Mouse (Mus musculus) liver, embryonic 14.5 days (tissue): Measurements from ENCODE around the gene Atg7.

Experiments used
- CTCF ChIP-seq: IDR thresholded peaks from 2 replicates; pipeline ENCODE4 v1.5.1; 2016; ENCODE audit warnings: antibody characterized with exemption, low read depth, control low read depth
- EP300 ChIP-seq: IDR thresholded peaks from 2 replicates; pipeline ENCODE4 v1.6.1; 2016; ENCODE audit warnings: antibody characterized with exemption, low read depth

DNA sequence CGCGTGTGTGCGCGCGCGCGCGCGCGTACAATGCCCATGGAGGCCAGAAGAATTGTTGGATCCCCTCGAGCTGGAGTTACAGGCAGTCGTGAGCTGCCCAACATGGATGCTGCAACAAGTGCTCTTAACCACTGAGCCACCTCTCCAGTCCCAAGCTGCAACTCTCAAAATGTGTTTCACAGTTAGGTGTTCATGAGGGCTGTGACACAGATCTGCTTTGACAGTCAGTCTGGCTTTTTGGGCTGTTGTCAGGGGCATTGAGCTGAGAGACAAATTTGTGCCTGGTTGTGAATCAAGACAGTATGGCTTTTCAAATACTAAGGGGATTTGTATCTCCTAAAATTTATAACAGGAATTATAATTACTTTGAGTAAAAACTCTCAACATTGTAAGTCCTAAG lies 248.4 kb downstream of the Atg7 start:
- TF ChIP-seq CTCF (no peak), EP300 (no peak)
